Mouse (Mus musculus) stomach, postnatal 0 days (tissue): ENCODE results near the gene Agtpbp1.

Experiments used
- CTCF ChIP-seq: IDR thresholded peaks from 2 replicates; pipeline ENCODE4 v1.5.1; 2016; ENCODE audit warnings: antibody characterized with exemption, low read depth, mild to moderate bottlenecking, moderate library complexity
- EP300 ChIP-seq: optimal IDR thresholded peaks from 2 replicates; pipeline ENCODE3; 2016; ENCODE audit warnings: antibody characterized with exemption

DNA sequence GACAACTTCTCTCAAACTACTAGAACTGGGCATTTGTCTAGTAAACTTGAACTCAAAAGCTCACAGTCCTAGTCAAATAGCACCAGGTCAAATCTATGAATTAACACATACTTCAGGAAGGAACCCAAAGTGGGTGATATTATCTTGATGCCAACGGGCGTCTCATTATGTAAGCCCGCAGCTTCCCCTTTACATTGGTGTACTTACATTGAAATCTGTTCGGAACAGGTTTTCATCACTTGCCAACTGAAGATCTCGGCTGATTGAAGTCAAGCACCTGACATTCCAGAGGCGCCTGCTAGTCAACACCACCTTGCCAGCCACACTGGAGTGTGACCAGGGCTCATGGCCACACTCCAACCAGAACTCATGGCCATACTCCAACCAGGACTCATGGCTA is 155.7 kb downstream of the Agtpbp1 start:
- TF ChIP-seq CTCF (no peak), EP300 (no peak)
